Mouse (Mus musculus): ENCODE measurements around the gene Rangrf. TPM values are rescaled to one million over a fixed set of nuclear protein-coding genes. Genes with fewer than 3 reads are reported as not detected.
"Not testable (repeated sequence)": the region's sequence is repeated elsewhere in the genome, so short reads cannot be mapped to it uniquely, and the experiment has no call there.

Rangrf gene
- total RNA-seq, 2 experiments from 2014 or later, result 54.1 to 123 TPM

DNA sequence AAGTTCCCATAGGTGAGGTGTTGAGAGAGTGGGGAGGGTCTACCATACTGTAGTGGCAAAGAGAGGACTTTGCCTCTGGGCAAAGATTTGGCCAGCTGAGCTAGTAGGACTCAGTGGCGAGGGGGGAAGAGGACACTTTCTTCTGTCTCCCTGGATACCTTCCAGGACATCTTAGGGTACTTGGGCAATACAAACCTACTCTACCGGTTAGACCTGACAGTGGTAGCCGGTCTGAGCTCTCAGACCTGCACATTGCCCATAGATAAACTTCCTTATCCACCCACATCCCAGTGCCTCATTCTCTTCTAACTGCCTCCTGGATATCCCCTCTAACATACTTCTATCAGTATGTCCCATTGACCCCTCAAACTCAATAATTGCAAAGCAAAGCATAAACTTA, 5.9 kb upstream of the Rangrf start:
- no peak for ATAC-seq (replicated peaks; ENCODE audit: poor library complexity)

GRCm38 (mm10) chr11:68979320-68979733, 4.3 kb upstream of the Rangrf start:
- peak; percentile 60 for ATAC-seq (replicated peaks; ENCODE audit: poor library complexity)

- ATAC-seq (replicated peaks; ENCODE audit: poor library complexity), result no peak
Observed at GRCm38 (mm10) chr11:68975601-68976000, 616 bp upstream of the Rangrf start.

GRCm38 (mm10) chr11:68974059-68974450, 930 bp downstream of the Rangrf start:
- ATAC-seq (replicated peaks; ENCODE audit: poor library complexity), result no peak

GRCm38 (mm10) chr11:68973250-68974058, 1.5 kb downstream of the Rangrf start:
- peak; percentile 93 for ATAC-seq (replicated peaks; ENCODE audit: poor library complexity)

- ATAC-seq (replicated peaks; ENCODE audit: poor library complexity), result no peak
Observed at GRCm38 (mm10) chr11:68970232-68970631, 4.8 kb downstream of the Rangrf start.

- ATAC-seq (replicated peaks; ENCODE audit: poor library complexity), result no peak
Observed at GRCm38 (mm10) chr11:68968752-68969151, 6.2 kb downstream of the Rangrf start.

DNA sequence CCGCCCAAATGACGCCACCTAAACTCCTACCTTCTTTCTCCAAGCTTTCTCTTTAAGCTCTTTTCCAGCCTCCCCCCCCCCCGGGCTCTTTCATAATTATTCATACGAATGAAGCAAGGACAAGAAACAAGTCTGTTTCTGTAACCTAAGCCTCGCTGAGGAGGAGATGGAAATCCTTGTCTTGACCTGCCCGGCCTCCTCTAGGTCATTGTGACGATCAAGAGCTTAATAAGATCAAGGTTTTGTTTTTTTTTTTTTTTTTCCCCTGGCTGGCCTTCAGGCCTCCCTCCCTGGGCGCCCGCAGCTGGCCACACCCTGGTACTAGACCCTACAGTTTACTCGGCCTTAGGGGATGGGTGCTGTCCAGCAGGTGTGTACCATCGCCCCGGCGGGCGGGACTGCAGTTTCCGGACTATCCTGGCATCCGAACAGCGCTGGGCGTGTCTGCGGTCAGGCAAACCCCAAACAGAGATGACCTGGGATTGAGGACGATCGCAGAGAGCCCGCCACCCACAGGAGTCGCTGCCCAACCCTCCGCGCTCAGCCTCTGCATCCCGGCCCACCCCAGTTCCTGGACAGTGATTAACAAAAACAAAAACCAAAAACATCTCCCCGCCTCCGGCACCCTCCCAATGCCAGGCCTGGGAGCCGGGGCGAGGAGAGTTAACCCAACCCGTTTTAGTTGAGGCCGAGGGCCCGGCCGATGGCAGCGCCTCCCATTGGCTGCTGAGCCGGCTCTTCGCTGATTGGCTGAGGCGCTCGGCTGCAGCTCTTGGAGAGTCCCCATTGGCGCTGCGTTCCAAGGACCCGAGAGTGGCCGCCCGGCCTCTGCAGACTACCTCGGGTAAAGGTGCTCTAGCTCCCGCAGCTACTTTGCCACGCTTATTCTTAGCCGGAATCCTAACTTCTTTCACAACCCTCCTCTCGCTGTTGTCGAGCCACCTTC, 7.4 kb downstream of the Rangrf start, which contains the start of gene Slc25a35:
TSS of gene Slc25a35 (plus strand) at position 795 of the 946 bp plus-strand sequence.
- peak; percentile 92 for ATAC-seq (replicated peaks; ENCODE audit: poor library complexity)

DNA sequence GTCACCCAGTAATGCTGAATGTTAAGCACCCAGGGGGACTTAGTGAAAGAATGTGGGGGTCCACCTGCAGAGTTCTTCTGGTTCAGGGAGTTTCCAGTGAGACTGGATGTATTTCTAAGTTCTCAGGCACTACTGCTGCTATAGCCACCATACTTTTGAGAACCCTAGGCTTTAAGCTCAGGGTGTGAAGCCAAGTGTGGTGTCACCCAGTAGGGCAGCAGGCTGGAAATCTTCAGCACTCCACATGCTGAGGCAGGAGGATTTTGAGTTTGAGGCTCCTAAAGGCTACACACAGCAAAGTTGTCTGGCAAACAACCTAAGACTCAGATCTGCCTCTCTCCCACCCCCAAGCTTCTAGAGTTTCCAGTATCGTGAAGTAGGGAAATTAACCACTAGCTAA, 8.4 kb downstream of the Rangrf start:
- ATAC-seq (replicated peaks; ENCODE audit: poor library complexity), result no peak

- ATAC-seq (replicated peaks; ENCODE audit: poor library complexity), result peak; percentile 51
Observed at GRCm38 (mm10) chr11:68965845-68966244, 9.1 kb downstream of the Rangrf start.

DNA sequence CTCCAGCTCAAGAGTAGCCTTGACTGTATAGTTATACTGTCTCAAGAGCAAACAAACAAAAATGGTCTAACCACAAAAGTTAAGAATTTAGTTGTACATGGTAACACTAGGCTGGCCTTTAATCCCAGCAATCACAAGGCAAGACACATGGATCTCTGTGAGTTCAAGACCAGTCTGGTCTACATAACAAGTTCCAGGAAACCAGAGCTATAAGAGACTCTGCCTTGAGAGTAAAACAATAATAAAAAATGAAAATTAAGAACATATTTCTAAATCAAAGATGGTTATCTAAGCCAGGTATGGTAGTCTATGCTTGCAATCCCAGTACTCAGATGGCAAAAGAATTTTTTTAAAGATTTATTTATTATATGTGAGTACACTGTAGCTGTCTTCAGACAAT, 9.9 kb downstream of the Rangrf start:
- no peak for ATAC-seq (replicated peaks; ENCODE audit: poor library complexity)

GRCm38 (mm10) chr11:68963405-68963804, 11.6 kb downstream of the Rangrf start:
- ATAC-seq (replicated peaks; ENCODE audit: poor library complexity), result no peak

- not testable (repeated sequence) for ATAC-seq (replicated peaks; ENCODE audit: poor library complexity)
Observed at GRCm38 (mm10) chr11:68962159-68962558, 12.8 kb downstream of the Rangrf start.

DNA sequence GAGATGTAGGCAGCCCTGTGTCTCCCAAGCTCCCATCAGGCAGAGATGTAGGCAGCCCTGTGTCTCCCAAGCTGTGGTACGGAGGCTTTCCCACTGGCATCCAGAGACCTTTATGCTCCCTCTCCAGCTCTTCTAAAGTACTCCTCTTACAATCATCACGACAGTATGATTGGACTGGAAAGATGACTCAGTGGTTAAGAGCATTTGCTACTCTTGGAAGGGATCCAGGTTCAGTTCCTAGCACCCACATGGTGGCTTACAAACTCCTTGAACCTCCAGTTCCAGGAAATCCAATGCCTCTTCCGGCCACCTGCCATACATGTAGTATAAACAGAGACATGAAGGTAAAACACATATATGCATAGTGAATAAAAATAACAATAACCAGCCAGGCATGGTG, 13.4 kb downstream of the Rangrf start:
- ATAC-seq (replicated peaks; ENCODE audit: poor library complexity), result no peak

GRCm38 (mm10) chr11:68957971-68958370, 17.0 kb downstream of the Rangrf start:
- ATAC-seq (replicated peaks; ENCODE audit: poor library complexity), result no peak

- no peak for ATAC-seq (replicated peaks; ENCODE audit: poor library complexity)
Observed at GRCm38 (mm10) chr11:68957308-68957707, 17.7 kb downstream of the Rangrf start, which contains the start of gene Arhgef15. Arhgef15 (minus strand) TSS chr11:68957480.

DNA sequence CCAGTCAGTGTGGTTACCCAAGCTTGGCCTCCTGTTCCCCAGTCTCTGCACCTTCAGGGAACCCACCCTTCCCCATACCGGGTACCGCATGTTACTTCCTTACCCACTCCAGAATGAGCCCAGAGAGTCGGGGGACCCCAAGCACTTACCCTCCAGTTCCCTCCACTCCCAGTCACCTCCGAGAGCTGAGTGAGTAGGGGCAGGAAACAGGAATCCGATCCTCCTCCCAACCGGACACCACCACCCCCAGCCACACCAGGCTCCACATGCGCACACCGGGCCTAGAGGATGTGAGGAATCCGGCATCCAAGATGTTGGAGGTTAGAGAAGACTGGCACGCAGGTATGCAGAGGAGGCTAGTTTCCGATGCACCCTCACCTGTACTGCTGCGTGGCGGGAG, 18.3 kb downstream of the Rangrf start:
- no peak for ATAC-seq (replicated peaks; ENCODE audit: poor library complexity)

DNA sequence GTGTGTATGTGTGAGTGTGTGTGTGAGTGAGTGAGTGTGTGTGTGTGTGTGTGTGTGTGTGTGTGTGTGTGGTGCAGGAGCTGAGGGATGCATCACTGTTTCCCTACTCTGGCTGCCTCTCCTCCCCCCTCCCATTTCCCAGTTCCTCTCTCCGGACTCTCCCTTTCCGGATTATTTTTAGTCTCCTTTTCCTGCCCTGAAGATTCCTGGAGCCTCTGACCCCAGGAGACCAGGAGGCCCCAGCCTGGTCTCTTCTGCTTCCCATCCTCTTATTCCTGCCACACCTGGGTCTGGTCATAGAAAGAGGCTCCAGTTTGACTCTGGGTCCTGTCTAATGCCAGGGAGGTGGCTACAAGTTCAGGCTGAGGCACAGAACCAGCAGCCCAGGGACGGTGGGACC, 18.9 kb downstream of the Rangrf start:
- ATAC-seq (replicated peaks; ENCODE audit: poor library complexity), result no peak

GRCm38 (mm10) chr11:68955473-68955872, 19.5 kb downstream of the Rangrf start:
- ATAC-seq (replicated peaks; ENCODE audit: poor library complexity), result no peak

- ATAC-seq (replicated peaks; ENCODE audit: poor library complexity), result 0 out of 2 replicates have a peak, but pooled peaks have one; percentile 31
Observed at GRCm38 (mm10) chr11:68954408-68954807, 20.6 kb downstream of the Rangrf start.

- no peak for ATAC-seq (replicated peaks; ENCODE audit: poor library complexity)
Observed at GRCm38 (mm10) chr11:68953903-68954302, 21.1 kb downstream of the Rangrf start.
